Mouse (Mus musculus): ENCODE measurements around the gene Alpk1.
A peak's percentile ranks its signal among the peaks of the same experiment; 100 is the strongest.
"Not testable (repeated sequence)": the region's sequence is repeated elsewhere in the genome, so short reads cannot be mapped to it uniquely, and the experiment has no call there.

Gene Alpk1

DNA sequence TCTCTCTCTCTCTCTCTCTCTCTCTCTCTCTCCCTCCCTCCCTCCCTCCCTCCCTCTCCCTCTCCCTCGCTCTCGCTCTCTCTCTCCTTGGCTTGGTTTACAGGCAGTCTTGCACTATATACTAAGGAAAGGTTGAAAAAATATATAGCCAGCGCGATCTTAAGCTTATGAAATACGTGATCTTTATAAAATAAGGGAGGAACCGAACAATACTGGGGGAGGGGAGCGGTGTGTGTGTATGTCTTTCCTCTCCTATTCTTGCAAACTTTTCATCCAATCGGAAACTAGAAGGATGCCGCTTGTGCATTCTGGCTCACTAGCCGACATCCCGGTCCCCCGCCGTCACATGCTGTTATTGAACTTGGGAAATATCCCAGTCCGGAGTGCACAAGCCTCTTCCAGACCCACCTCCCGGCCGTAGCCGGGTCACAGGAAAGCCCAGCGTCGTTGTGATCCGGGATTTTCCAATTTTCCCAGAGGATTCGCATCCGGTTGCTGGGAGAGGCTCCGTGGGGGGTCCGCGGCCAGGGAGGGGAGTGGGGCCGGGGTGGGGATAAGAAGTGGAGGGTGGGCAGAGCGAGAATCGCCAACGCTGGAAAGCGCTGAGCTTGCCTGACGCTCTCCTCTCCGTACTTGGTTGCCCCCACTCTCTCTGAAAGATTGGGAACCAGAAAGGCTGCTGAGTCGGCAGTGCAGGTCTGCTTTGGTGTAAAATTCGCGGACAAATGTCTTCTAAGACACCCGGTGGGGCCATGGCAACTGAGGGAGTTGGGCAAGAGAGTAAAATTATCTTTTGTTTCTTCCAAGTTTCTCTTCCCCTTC is 10.1 kb upstream of the Alpk1 start:
- peak; percentile 55 for DNase-seq

DNA sequence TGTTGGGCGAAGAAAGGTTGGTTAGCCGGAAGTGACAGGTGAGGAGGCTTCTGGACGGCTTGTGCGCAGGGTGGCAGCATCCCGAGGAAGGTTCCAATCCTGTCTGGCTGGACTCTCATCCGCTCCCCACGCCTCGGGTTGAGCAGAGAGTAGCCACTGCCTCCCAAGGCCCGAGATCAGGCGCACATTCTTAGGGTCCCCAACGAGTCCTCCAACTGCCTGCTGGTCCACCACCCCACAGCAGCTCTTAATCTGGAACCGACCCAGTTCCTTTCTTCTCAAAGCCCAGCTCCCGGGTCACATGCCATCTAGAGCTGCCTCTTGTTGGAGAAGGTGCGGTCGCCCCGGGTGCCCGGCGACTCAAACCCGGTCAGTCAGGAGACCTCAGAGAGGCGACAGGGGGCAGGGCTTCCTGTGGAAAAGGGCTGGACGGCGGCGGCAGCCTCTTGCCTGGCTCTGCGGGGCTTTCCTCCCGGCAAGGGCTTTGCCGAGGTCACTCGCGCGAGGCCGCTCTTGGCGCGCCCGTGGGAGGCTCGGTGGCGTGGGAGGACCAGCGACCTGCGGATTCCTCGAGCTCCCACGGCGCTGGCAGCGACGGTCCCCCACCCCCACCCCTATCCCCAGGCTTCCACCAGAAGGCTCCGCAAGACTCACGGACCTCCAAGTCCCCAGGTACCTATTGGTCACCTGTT is 9.3 kb upstream of the Alpk1 start, which contains the start of gene Tifa:
Gene Tifa, plus strand, starts transcription at position 306 of the 692 bp plus-strand sequence.
- peak; percentile 79 for DNase-seq

- DNase-seq, result no peak
Observed at GRCm38 (mm10) chr3:127788919-127789318, 8.6 kb upstream of the Alpk1 start.

DNA sequence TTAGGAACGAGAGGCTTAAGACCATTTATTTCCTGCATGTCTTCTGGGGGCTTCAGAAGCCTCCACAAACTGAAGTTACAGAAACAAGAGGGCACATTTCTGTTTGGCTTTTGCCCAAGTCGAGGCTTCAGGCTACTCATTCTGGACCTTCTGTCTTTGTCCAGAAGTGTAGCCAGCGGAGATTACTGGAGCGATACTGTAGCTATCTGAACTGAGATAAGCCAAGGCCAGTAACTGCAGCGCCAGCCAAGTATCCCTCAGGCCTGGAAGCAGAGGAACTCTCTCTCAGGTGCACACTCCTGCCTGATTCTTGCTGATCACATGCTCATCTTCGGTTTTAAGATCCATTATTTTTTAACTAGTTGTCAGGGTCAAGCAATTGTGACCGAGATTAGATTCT is 7.7 kb upstream of the Alpk1 start:
- no peak for DNase-seq

- DNase-seq, result no peak
Observed at GRCm38 (mm10) chr3:127787032-127787431, 6.7 kb upstream of the Alpk1 start.

- not testable (repeated sequence) for DNase-seq
Observed at GRCm38 (mm10) chr3:127783680-127784079, 3.4 kb upstream of the Alpk1 start.

DNA sequence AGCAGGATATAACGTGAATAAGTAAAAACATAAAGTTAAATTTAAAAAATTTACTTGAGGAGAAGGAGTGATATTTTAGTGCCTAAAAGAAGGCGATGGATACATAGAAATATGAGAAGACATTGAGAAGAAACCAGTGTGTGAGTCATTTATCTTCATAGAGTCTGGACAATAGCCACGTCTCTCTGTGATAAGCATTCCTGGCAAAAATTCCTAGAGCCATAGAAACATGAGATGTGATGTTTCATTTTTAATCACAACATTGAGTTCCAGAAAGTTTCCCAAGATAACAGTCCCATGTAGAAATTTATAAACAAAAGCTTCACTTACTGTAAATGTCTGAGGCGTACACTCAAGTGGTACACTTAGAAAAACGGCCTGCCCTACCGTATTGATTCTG is 2.6 kb upstream of the Alpk1 start:
- DNase-seq, result no peak

DNA sequence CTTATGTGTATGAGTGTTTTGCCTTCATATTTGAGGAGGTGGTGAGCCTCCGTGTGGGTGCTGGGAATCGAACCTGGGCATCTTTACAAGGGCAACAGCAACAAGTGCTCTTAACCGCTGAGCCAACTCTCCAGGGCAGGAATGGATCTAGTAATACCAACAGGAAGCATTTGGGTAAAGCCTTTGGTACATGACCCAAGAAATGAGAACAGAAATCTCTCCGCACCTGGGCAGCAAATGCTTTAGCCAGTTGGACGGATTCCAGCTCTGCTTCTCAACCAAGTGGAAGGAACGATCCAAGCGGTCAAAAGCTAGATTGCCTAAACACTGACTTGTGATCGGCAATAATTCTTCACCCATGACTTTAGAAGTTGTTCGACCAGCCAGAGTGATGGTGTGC is 594 bp upstream of the Alpk1 start:
- peak; percentile 61 for DNase-seq

DNA sequence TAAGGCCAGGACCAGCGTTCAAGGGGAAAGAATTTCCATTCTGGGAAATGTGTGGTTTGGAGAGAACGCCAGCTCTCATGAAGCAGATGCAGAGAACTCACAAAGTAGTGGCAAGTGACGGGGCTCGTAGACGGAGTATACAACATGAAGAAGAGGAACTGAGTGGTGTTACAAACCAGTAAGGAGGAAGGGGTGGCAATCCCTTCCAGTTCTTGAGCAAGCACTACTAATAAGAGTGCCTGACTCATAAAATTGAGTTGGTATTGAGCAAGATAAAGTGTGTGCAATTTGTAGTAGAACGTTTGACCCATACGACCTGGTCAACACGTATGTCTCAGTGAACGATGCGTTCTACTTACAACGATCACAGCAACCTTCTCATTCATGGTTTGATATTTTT is 11.2 kb downstream of the Alpk1 start:
- peak; percentile 71 for DNase-seq

- no peak for DNase-seq
Observed at GRCm38 (mm10) chr3:127765971-127766370, 14.4 kb downstream of the Alpk1 start.

- DNase-seq, result no peak
Observed at GRCm38 (mm10) chr3:127764541-127764940, 15.8 kb downstream of the Alpk1 start.

- peak; percentile 89 for DNase-seq
Observed at GRCm38 (mm10) chr3:127763076-127763612, 17.2 kb downstream of the Alpk1 start.

GRCm38 (mm10) chr3:127762403-127762802 is 17.9 kb downstream of the Alpk1 start:
- no peak for DNase-seq

- DNase-seq, result peak; percentile 59
Observed at GRCm38 (mm10) chr3:127759212-127759611, 21.1 kb downstream of the Alpk1 start.

DNA sequence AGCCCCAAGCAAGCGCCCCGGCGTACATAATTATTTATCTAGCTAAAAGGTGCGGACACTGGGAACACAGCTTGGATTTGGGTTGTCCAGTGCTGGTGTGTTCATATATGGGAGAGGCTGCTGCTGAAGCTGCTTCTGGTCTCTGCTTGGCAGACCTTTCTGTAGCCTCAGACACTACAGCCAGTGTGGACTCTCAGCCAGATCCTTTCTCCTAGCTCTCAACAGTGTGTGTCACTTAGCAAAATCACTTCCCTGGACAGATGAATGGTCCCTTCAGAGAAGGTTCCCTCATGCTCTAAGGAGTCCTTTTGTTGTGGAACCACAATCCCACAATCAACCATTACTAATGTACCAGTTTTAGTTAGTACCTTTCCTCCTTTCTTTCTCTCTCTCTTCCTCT is 21.5 kb downstream of the Alpk1 start:
- DNase-seq, result no peak

- no peak for DNase-seq
Observed at GRCm38 (mm10) chr3:127757886-127758301, 22.4 kb downstream of the Alpk1 start.

DNA sequence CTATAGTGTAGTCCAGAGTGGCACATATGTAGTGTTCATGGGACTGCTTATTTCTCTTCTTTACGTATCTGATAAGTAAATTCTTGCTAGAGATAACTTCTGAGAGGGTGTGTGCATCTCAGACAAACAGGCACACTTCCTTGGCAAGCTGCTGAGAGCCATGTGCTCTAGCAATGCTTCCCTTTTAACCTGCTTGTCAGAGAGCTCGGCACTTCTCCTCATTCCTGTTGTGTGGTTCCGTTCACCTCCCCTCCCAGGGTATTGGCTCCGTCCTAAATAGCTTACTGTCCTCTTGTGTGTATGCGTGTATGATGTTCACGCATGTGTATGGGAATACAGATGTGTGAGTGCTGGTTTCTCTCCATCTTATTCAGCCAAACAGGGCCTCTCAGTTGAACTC is 23.9 kb downstream of the Alpk1 start:
- DNase-seq, result no peak

GRCm38 (mm10) chr3:127749981-127750562 is 30.3 kb downstream of the Alpk1 start:
- no peak for DNase-seq

- no peak for DNase-seq
Observed at GRCm38 (mm10) chr3:127749266-127749665, 31.1 kb downstream of the Alpk1 start.

DNA sequence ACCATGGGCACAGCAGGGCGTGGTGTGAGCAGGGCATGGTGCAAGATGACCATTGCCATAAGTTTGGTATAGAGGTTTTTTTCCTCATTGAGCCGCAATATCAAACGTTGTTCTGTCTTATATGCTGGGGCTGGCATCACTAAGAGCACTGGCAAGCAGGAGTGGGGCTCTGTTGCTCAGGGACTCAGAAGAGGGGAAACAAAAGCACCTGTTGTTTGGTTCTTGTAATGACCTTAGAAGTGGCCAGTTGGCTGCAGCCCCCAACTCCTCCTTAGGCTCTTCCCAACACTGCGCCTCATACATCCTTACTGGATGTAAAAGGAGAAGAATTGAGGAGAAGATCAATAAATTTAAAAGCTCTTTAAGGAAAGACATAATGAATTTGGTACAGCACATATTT is 31.7 kb downstream of the Alpk1 start:
- no peak for DNase-seq

GRCm38 (mm10) chr3:127745911-127746640 is 34.3 kb downstream of the Alpk1 start:
- DNase-seq, result no peak

DNA sequence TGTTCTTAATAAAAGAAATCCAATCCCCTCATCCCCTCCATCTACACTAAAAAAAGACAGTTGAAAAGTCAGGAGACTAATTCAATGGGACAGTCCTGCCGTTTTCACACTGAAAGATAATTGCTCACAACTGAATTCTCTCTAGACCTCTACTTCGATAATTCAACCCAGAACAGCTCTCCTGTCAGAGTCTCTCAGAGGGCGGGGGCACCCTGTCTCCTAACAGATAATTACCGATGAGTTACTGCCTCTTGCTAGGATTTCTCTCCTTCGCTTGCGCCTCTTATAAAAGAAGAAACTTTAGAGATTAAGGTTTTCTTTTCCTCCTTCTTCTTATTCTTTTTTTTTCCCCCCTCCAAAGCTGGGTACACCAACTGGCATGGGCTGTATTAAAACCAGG is 34.8 kb downstream of the Alpk1 start:
- no peak for DNase-seq

All from lung, postnatal 36 days (tissue).